Mouse (Mus musculus): Measurements from ENCODE around the gene Ubac2. TPM values are rescaled to one million over a fixed set of nuclear protein-coding genes. Genes with fewer than 3 reads are reported as not detected.

The Ubac2 gene
- polyA plus RNA-seq, 1 experiment, result 49.0 TPM

GRCm38 (mm10) chr14:122013417-122013951 lies 135.1 kb downstream of the Ubac2 start:
- peak overlapping the region; percentile 12; the same call in 1 of the 2 replicates for H3K4me3 ChIP-seq (ENCODE audit: insufficient read depth, low read length)
- no peak for TF ChIP-seq POLR2A (IDR thresholded peaks at IDR 0.05; ENCODE audit: borderline replicate concordance, low read depth, low read length)
- no peak for TF ChIP-seq CTCF (IDR thresholded peaks at IDR 0.05; ENCODE audit: low read depth, low read length)
- peaks cover 59% of the 10 kb centered on the region for H3K4me1 ChIP-seq (ENCODE audit: control insufficient read depth, insufficient read depth, low read length)
- H3K27ac ChIP-seq (ENCODE audit: insufficient read depth, low read depth, low read length), result peak overlapping the region; percentile 93

- H3K27ac ChIP-seq (ENCODE audit: insufficient read depth, low read depth, low read length), result no peak overlapping the region
- no peak overlapping the region for H3K4me3 ChIP-seq (ENCODE audit: insufficient read depth, low read length)
- H3K4me1 ChIP-seq (ENCODE audit: control insufficient read depth, insufficient read depth, low read length), result peaks cover 42% of the 10 kb centered on the region
- TF ChIP-seq POLR2A (IDR thresholded peaks at IDR 0.05; ENCODE audit: borderline replicate concordance, low read depth, low read length) (no peak), CTCF (IDR thresholded peaks at IDR 0.05; ENCODE audit: low read depth, low read length) (no peak)
These were observed 139.5 kb downstream of the Ubac2 start for GRCm38 (mm10) chr14:122017958-122018357.

DNA sequence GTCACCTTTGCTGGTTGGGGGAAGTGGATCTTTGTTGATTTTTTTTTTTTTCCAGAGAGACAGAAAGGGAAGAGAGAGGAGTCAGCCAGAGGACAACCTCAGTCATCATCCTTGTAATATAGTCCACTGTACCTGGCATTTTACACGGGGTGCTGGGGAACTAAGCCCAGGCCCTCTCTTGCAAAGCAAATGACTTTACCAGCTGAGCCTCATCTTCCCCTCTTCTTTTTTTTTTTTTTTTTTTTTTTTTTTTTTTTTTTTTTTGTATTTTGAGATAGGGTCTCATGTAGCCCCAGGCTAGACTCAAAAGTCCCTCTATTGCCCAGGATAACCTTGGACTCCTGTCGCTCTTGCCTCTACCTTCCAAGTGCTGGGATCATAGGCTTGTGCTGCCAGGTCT lies 141.0 kb downstream of the Ubac2 start:
- TF ChIP-seq POLR2A (IDR thresholded peaks at IDR 0.05; ENCODE audit: borderline replicate concordance, low read depth, low read length) (no peak), CTCF (IDR thresholded peaks at IDR 0.05; ENCODE audit: low read depth, low read length) (no peak)
- no peak overlapping the region for H3K27ac ChIP-seq (ENCODE audit: insufficient read depth, low read depth, low read length)
- H3K4me3 ChIP-seq (ENCODE audit: insufficient read depth, low read length), result no peak overlapping the region
- peaks cover 31% of the 10 kb centered on the region for H3K4me1 ChIP-seq (ENCODE audit: control insufficient read depth, insufficient read depth, low read length)

GRCm38 (mm10) chr14:122020567-122020966 lies 142.1 kb downstream of the Ubac2 start:
- Histone ChIP-seq H3K4me3 (ENCODE audit: insufficient read depth, low read length) (no peak overlapping the region), H3K27ac (ENCODE audit: insufficient read depth, low read depth, low read length) (no peak overlapping the region), H3K4me1 (ENCODE audit: control insufficient read depth, insufficient read depth, low read length) (peaks cover 19% of the 10 kb centered on the region)
- TF ChIP-seq POLR2A (IDR thresholded peaks at IDR 0.05; ENCODE audit: borderline replicate concordance, low read depth, low read length) (no peak), CTCF (IDR thresholded peaks at IDR 0.05; ENCODE audit: low read depth, low read length) (no peak)

DNA sequence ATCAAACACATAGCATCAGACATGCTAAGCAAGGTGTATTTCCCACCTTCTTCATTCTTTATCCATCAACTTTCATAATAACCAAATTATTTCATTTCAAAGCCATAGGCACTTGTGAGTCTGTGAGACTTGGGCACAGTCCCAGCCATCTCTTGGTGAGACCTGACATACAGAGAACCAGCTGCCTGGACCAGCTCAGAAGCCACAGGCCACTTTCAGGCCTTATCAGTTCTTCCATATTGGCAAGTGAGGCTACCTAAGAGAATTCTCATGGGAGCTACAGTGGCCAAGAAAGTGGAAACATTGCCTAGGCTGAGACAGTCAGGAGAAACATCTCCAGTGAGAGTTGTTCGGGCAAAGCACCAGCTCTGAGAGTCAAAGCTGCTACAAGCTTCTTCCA lies 144.6 kb downstream of the Ubac2 start:
- no peak overlapping the region for H3K27ac ChIP-seq (ENCODE audit: insufficient read depth, low read depth, low read length)
- peaks cover 17% of the 10 kb centered on the region for H3K4me1 ChIP-seq (ENCODE audit: control insufficient read depth, insufficient read depth, low read length)
- H3K4me3 ChIP-seq (ENCODE audit: insufficient read depth, low read length), result no peak overlapping the region
- no peak for TF ChIP-seq POLR2A (IDR thresholded peaks at IDR 0.05; ENCODE audit: borderline replicate concordance, low read depth, low read length)
- TF ChIP-seq CTCF (IDR thresholded peaks at IDR 0.05; ENCODE audit: low read depth, low read length), result no peak

GRCm38 (mm10) chr14:122023928-122024327 lies 145.5 kb downstream of the Ubac2 start:
- Histone ChIP-seq H3K4me1 (ENCODE audit: control insufficient read depth, insufficient read depth, low read length) (peaks cover 15% of the 10 kb centered on the region), H3K4me3 (ENCODE audit: insufficient read depth, low read length) (no peak overlapping the region), H3K27ac (ENCODE audit: insufficient read depth, low read depth, low read length) (no peak overlapping the region)
- TF ChIP-seq POLR2A (IDR thresholded peaks at IDR 0.05; ENCODE audit: borderline replicate concordance, low read depth, low read length) (no peak), CTCF (IDR thresholded peaks at IDR 0.05; ENCODE audit: low read depth, low read length) (no peak)

DNA sequence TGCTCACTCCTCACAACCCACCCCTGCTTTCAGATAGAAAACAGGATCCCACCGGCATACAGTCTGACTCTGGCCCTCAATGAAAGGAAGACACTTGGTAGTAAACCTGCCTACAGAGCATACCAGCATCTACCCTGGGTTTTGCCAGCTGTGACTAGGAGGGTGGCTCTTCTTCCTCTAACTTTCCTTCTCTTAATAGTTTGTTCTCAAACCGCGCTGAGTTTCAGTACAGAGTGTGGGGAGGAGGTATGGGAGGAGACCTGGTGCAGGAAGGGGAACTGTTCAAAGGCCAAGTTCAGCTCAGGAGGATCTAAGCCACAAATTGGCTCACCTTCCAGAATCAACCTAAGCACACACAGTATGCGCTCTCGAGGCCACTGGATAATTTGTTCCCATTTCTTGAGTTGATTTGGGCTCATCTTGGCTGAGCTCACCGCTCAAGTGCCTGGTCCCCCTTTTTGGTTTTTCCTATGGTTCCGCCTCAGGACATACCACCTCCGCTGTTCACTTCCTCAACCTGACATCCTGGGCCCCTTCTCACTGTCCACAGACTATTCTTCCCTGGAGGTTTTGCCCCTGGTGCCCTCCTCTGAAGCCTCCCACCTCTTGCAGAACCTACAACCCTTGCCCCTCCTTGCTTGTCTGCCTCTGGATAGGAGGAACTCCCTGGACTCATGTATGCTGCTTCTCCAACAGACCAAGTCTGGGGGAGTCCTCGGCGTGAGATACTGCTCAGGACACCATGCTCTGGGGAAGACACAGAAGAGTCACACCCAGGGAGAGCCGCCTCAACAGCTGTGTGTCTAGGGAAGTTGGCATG lies 150.7 kb downstream of the Ubac2 start:
- no peak for TF ChIP-seq CTCF (IDR thresholded peaks at IDR 0.05; ENCODE audit: low read depth, low read length)
- H3K4me1 ChIP-seq (ENCODE audit: control insufficient read depth, insufficient read depth, low read length), result peaks cover 12% of the 10 kb centered on the region
- H3K27ac ChIP-seq (ENCODE audit: insufficient read depth, low read depth, low read length), result no peak overlapping the region
- no peak overlapping the region for H3K4me3 ChIP-seq (ENCODE audit: insufficient read depth, low read length)

DNA sequence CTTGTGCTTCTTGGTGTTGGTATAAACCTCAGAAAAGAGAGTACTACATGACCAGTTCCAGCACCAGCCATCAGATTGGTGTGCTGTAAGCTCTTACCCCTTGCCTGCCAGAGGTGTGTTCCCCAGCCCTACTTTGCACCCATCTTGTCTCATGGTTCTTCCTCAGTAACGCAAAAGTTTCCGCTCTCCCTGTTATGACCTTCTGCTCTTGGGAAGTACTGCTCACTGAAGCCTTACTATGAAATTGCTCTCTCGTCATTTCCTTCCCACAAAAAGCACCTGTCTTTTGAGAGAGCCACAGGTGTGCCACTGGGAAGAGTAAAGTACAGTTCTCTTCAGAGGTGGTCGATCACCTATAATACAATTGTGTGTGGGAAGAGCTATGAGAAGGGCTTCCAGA lies 151.4 kb downstream of the Ubac2 start:
- Histone ChIP-seq H3K27ac (ENCODE audit: insufficient read depth, low read depth, low read length) (no peak overlapping the region), H3K4me3 (ENCODE audit: insufficient read depth, low read length) (no peak overlapping the region), H3K4me1 (ENCODE audit: control insufficient read depth, insufficient read depth, low read length) (peaks cover 12% of the 10 kb centered on the region)
- TF ChIP-seq CTCF (IDR thresholded peaks at IDR 0.05; ENCODE audit: low read depth, low read length), result no peak
- no peak for TF ChIP-seq POLR2A (IDR thresholded peaks at IDR 0.05; ENCODE audit: borderline replicate concordance, low read depth, low read length)

GRCm38 (mm10) chr14:122032045-122032444 lies 153.6 kb downstream of the Ubac2 start:
- no peak overlapping the region for H3K27ac ChIP-seq (ENCODE audit: insufficient read depth, low read depth, low read length)
- no peak overlapping the region for H3K4me3 ChIP-seq (ENCODE audit: insufficient read depth, low read length)
- TF ChIP-seq POLR2A (IDR thresholded peaks at IDR 0.05; ENCODE audit: borderline replicate concordance, low read depth, low read length) (no peak), CTCF (IDR thresholded peaks at IDR 0.05; ENCODE audit: low read depth, low read length) (no peak)
- peaks cover 12% of the 10 kb centered on the region for H3K4me1 ChIP-seq (ENCODE audit: control insufficient read depth, insufficient read depth, low read length)

- Histone ChIP-seq H3K27ac (ENCODE audit: insufficient read depth, low read depth, low read length) (no peak within 1 kb of the TSS), H3K4me3 (ENCODE audit: insufficient read depth, low read length) (no peak within 1 kb of the TSS), H3K4me1 (ENCODE audit: control insufficient read depth, insufficient read depth, low read length) (peaks cover 11% of the 10 kb centered on the region)
- TF ChIP-seq CTCF (IDR thresholded peaks at IDR 0.05; ENCODE audit: low read depth, low read length) (no peak), POLR2A (IDR thresholded peaks at IDR 0.05; ENCODE audit: borderline replicate concordance, low read depth, low read length) (no peak)
These were observed 156.0 kb downstream of the Ubac2 start, which contains the start of gene Timm8a2 for GRCm38 (mm10) chr14:122034451-122034850. Timm8a2 (plus strand) TSS chr14:122034674.
